Mouse (Mus musculus) liver, postnatal 0 days (tissue): ENCODE data around the gene Zfp281.

Source experiments
- CTCF ChIP-seq: sonication (generic); IDR thresholded peaks from 2 replicates; pipeline ENCODE4 v1.5.1; 2016; ENCODE audit warnings: antibody characterized with exemption, low read depth
- EP300 ChIP-seq: IDR thresholded peaks from 2 replicates; pipeline ENCODE4 v1.6.1; 2016; ENCODE audit warnings: antibody characterized with exemption, low read depth, mild to moderate bottlenecking

GRCm38 (mm10) chr1:136638211-136638610 lies 13.5 kb downstream of the Zfp281 start:
- TF ChIP-seq CTCF: no peak
- TF ChIP-seq EP300: no peak
